Comparison of ENCODE assay signal across 25 mouse cellular contexts in genomic region chr19:4056727-4057126, GRCm38 (mm10). TPM values are rescaled to one million over a fixed set of nuclear protein-coding genes. Genes with fewer than 3 reads are reported as not detected.
DNase-seq lines count a peak whose midpoint lies in the region; ATAC-seq and TF ChIP-seq lines count a peak whose summit lies in the region.
"Had no signal": no experiment of that assay in that cellular context is flagged by ENCODE, and none has a peak within 500 bp of the region (broad histone marks: within the 10 kb centered on the region; RNA-seq: fewer than 3 reads in every experiment).

No protein-coding gene starts in this region.

- WGBS in heart, embryonic 14.5 days: 39% methylated on average over 4 of the region's 4 CpGs
- 47% methylated on average over 4 of the region's 4 CpGs for WGBS in limb, embryonic 13.5 days
- WGBS in limb, embryonic 10.5 days: 44% methylated on average over 4 of the region's 4 CpGs
- 44% methylated on average over 4 of the region's 4 CpGs for WGBS in intestine, embryonic 16.5 days

- H3K27me3 ChIP-seq in heart, embryonic 14.5 days (ENCODE audit: control insufficient read depth, insufficient read depth, low read length): no peaks in the 10 kb centered on the region
- H3K27me3 ChIP-seq in limb, embryonic 13.5 days: no peaks in the 10 kb centered on the region
- no peaks in the 10 kb centered on the region for H3K27me3 ChIP-seq in limb, embryonic 10.5 days (ENCODE audit: low read depth, poor library complexity, severe bottlenecking)
- H3K27me3 ChIP-seq in E14TG2a.4 (ENCODE audit: insufficient read depth, low read length): no peaks in the 10 kb centered on the region
- no peaks in the 10 kb centered on the region for H3K27me3 ChIP-seq in intestine, embryonic 16.5 days (replicated peaks; ENCODE audit: control insufficient read depth, insufficient read depth, low read length)
- H3K27me3 ChIP-seq: embryonic facial prominence, embryonic 12.5 days; forebrain, embryonic 15.5 days had no signal

- ATAC-seq in heart, embryonic 14.5 days (ENCODE audit: insufficient number of reproducible peaks, insufficient read depth, low FRiP score, low read depth): no peak
- ATAC-seq in limb, embryonic 13.5 days (ENCODE audit: low FRiP score, low read depth): no peak
- no peak for ATAC-seq in intestine, embryonic 16.5 days
- ATAC-seq in megakaryocyte progenitor cell, adult 5-6 weeks (replicated peaks; ENCODE audit: poor library complexity): no peak
- ATAC-seq: forebrain, embryonic 15.5 days; hindbrain, embryonic 16.5 days had no signal

- H3K4me3 ChIP-seq in heart, embryonic 14.5 days (ENCODE audit: control insufficient read depth in 1 of 2, insufficient read depth in 1 of 2, low read depth in 1 of 2, low read length in 2 of 2): no peak overlapping the region
- no peak overlapping the region for H3K4me3 ChIP-seq in limb, embryonic 13.5 days
- H3K4me3 ChIP-seq in limb, embryonic 10.5 days: no peak overlapping the region
- peak overlapping the region; percentile 59 for H3K4me3 ChIP-seq in E14TG2a.4 (replicated peaks; ENCODE audit: low read length)
- H3K4me3 ChIP-seq in intestine, embryonic 16.5 days (ENCODE audit: low read length): no peak overlapping the region
- H3K4me3 ChIP-seq: embryonic facial prominence, embryonic 12.5 days; forebrain, embryonic 15.5 days had no signal

- H3K4me2 ChIP-seq in heart, embryonic 14.5 days (ENCODE audit: low read length): no peak overlapping the region
- no peak overlapping the region for H3K4me2 ChIP-seq in limb, embryonic 13.5 days (replicated peaks)
- no peak overlapping the region for H3K4me2 ChIP-seq in intestine, embryonic 16.5 days (ENCODE audit: low read depth, low read length)
- H3K4me2 ChIP-seq: embryonic facial prominence, embryonic 12.5 days; forebrain, embryonic 15.5 days; lung, embryonic 14.5 days had no signal

- H3K9ac ChIP-seq in heart, embryonic 14.5 days (ENCODE audit: low read length): peak overlapping the region; percentile 27; the same call in 1 of the 2 replicates
- peak overlapping the region; percentile 1; the same call in 1 of the 2 replicates for H3K9ac ChIP-seq in limb, embryonic 13.5 days
- peak overlapping the region; percentile 11; the same call in 1 of the 2 replicates for H3K9ac ChIP-seq in intestine, embryonic 16.5 days (ENCODE audit: low read depth, low read length)
- H3K9ac ChIP-seq: embryonic facial prominence, embryonic 12.5 days; forebrain, embryonic 15.5 days; lung, embryonic 14.5 days had no signal

- no peaks in the 10 kb centered on the region for H3K36me3 ChIP-seq in heart, embryonic 14.5 days (ENCODE audit: control insufficient read depth, insufficient read depth, low read length)
- no peaks in the 10 kb centered on the region for H3K36me3 ChIP-seq in limb, embryonic 13.5 days
- no peaks in the 10 kb centered on the region for H3K36me3 ChIP-seq in limb, embryonic 10.5 days
- H3K36me3 ChIP-seq in E14TG2a.4 (ENCODE audit: insufficient read depth, low read length): no peaks in the 10 kb centered on the region
- no peaks in the 10 kb centered on the region for H3K36me3 ChIP-seq in intestine, embryonic 16.5 days (ENCODE audit: control insufficient read depth, insufficient read depth, low read length)
- H3K36me3 ChIP-seq: embryonic facial prominence, embryonic 12.5 days; forebrain, embryonic 15.5 days had no signal

- H3K4me1 ChIP-seq in heart, embryonic 14.5 days (ENCODE audit: control insufficient read depth in 2 of 2, insufficient read depth in 2 of 2, low read length in 2 of 2): peaks cover 10 to 13% of the 10 kb centered on the region in 2 experiments
- 0 out of 2 replicates have a peak, but pooled peaks cover 3% of the 10 kb centered on the region for H3K4me1 ChIP-seq in limb, embryonic 13.5 days
- H3K4me1 ChIP-seq in limb, embryonic 10.5 days: no peaks in the 10 kb centered on the region
- H3K4me1 ChIP-seq in E14TG2a.4 (replicated peaks; ENCODE audit: low read depth, low read length): peaks cover 80% of the 10 kb centered on the region
- H3K4me1 ChIP-seq in intestine, embryonic 16.5 days (ENCODE audit: control insufficient read depth, insufficient read depth, low read length): peaks cover 15% of the 10 kb centered on the region
- H3K4me1 ChIP-seq: forebrain, embryonic 15.5 days had no signal

- H3K27ac ChIP-seq in heart, embryonic 14.5 days (replicated peaks in 1 of 2; ENCODE audit: control insufficient read depth in 1 of 2, insufficient read depth in 1 of 2, low read depth in 2 of 2, low read length in 2 of 2): no peak overlapping the region
- H3K27ac ChIP-seq in limb, embryonic 13.5 days: no peak overlapping the region
- H3K27ac ChIP-seq in limb, embryonic 10.5 days: no peak overlapping the region
- H3K27ac ChIP-seq in intestine, embryonic 16.5 days (ENCODE audit: low read length): peak overlapping the region; percentile 31
- H3K27ac ChIP-seq: embryonic facial prominence, embryonic 12.5 days; forebrain, embryonic 15.5 days had no signal

- DNase-seq in heart, adult 9 months (ENCODE audit: low spot score in 2 of 2): no peak
- DNase-seq in limb, embryonic 10.5 days (ENCODE audit: low spot score): no peak
- DNase-seq in yolk sac, embryonic 10.5 days (ENCODE audit: low spot score): no peak
- DNase-seq: adrenal gland, postnatal 25 days; cerebellum, adult 18-20 months; layer of hippocampus, postnatal 36 days; midbrain, embryonic 14.5 days; spleen, adult 18-20 months; thymus, postnatal 36 days had no signal

- no peaks in the 10 kb centered on the region for H3K9me3 ChIP-seq in heart, embryonic 14.5 days (ENCODE audit: control insufficient read depth, low read length)
- no peaks in the 10 kb centered on the region for H3K9me3 ChIP-seq in limb, embryonic 13.5 days
- no peaks in the 10 kb centered on the region for H3K9me3 ChIP-seq in limb, embryonic 10.5 days (replicated peaks)
- no peaks in the 10 kb centered on the region for H3K9me3 ChIP-seq in E14TG2a.4 (ENCODE audit: low read length)
- H3K9me3 ChIP-seq in intestine, embryonic 16.5 days (ENCODE audit: control insufficient read depth, low read length): no peaks in the 10 kb centered on the region
- H3K9me3 ChIP-seq: embryonic facial prominence, embryonic 12.5 days; forebrain, embryonic 15.5 days had no signal

- TF ChIP-seq CTCF in E14TG2a.4 (conservative IDR thresholded peaks at IDR 0.05; ENCODE audit: low read length): no peak

RNA-seq across cellular contexts. Expression of gene Gstp3, which starts 2.6 kb away (rescaled TPM):
- not detected in 2 replicates for polyA plus RNA-seq in heart, embryonic 14.5 days (2014; fragmentation: Nextera tagmentation; extraction: Ambion mirVana)
- not detected in 2 replicates for polyA plus RNA-seq in limb, embryonic 13.5 days (2015; fragmentation: Nextera tagmentation; extraction: Ambion mirVana)
- not detected in 2 replicates for polyA plus RNA-seq in limb, embryonic 10.5 days (2016; fragmentation: Nextera tagmentation; extraction: Ambion mirVana)
- polyA plus RNA-seq in intestine, embryonic 16.5 days (2015; fragmentation: Nextera tagmentation; extraction: Ambion mirVana): 15.1 and 18.1 TPM in 2 replicates
- total RNA-seq in megakaryocyte progenitor cell, adult 5-6 weeks (2015): 1.4 and 7.5 TPM in 2 replicates
- total RNA-seq in megakaryocyte progenitor cell, adult 5-6 weeks (2017): 2.2 TPM in 2 replicates
- total RNA-seq: granulocyte monocyte progenitor cell, adult 5-6 weeks; layer of hippocampus, adult 18-20 months; layer of hippocampus, postnatal 36 days; left cerebral cortex, postnatal 25 days had no signal
- polyA plus RNA-seq: embryonic facial prominence, embryonic 12.5 days; forebrain, embryonic 15.5 days; hindbrain, embryonic 16.5 days; lung, embryonic 14.5 days; midbrain, embryonic 14.5 days had no signal

RNA-seq across cellular contexts. Expression of gene Gstp2, which starts 10.9 kb away (rescaled TPM):
- polyA plus RNA-seq in heart, embryonic 14.5 days (2014; fragmentation: Nextera tagmentation; extraction: Ambion mirVana): 8.0 and 10.3 TPM in 2 replicates
- 0.61 and 6.7 TPM in 2 replicates for polyA plus RNA-seq in limb, embryonic 13.5 days (2015; fragmentation: Nextera tagmentation; extraction: Ambion mirVana)
- polyA plus RNA-seq in limb, embryonic 10.5 days (2016; fragmentation: Nextera tagmentation; extraction: Ambion mirVana): 0.62 and 0.88 TPM in 2 replicates
- polyA plus RNA-seq in intestine, embryonic 16.5 days (2015; fragmentation: Nextera tagmentation; extraction: Ambion mirVana): 33.6 and 65.0 TPM in 2 replicates
- total RNA-seq in megakaryocyte progenitor cell, adult 5-6 weeks (2015): not detected in 2 replicates
- total RNA-seq in megakaryocyte progenitor cell, adult 5-6 weeks (2017): not detected in 2 replicates
- total RNA-seq: neutrophil, adult 5-6 weeks had no signal

RNA-seq across cellular contexts. Expression of gene Gstp1, which starts 18.9 kb away (rescaled TPM):
- 399 and 401 TPM in 2 replicates for polyA plus RNA-seq in heart, embryonic 14.5 days (2014; fragmentation: Nextera tagmentation; extraction: Ambion mirVana)
- polyA plus RNA-seq in limb, embryonic 13.5 days (2015; fragmentation: Nextera tagmentation; extraction: Ambion mirVana): 573 and 575 TPM in 2 replicates
- 478 and 510 TPM in 2 replicates for polyA plus RNA-seq in limb, embryonic 10.5 days (2016; fragmentation: Nextera tagmentation; extraction: Ambion mirVana)
- polyA plus RNA-seq in intestine, embryonic 16.5 days (2015; fragmentation: Nextera tagmentation; extraction: Ambion mirVana): 1,107 and 1,114 TPM in 2 replicates
- 264 and 361 TPM in 2 replicates for total RNA-seq in megakaryocyte progenitor cell, adult 5-6 weeks (2015)
- total RNA-seq in megakaryocyte progenitor cell, adult 5-6 weeks (2017): 79.8 and 88.4 TPM in 2 replicates

RNA-seq across cellular contexts. Expression of gene Cabp2, which starts 24.7 kb away (rescaled TPM):
- not detected in 2 replicates for polyA plus RNA-seq in heart, embryonic 14.5 days (2014; fragmentation: Nextera tagmentation; extraction: Ambion mirVana)
- not detected in 2 replicates for polyA plus RNA-seq in limb, embryonic 13.5 days (2015; fragmentation: Nextera tagmentation; extraction: Ambion mirVana)
- not detected in 2 replicates for polyA plus RNA-seq in limb, embryonic 10.5 days (2016; fragmentation: Nextera tagmentation; extraction: Ambion mirVana)
- polyA plus RNA-seq in intestine, embryonic 16.5 days (2015; fragmentation: Nextera tagmentation; extraction: Ambion mirVana): 2.1 and 3.1 TPM in 2 replicates
- total RNA-seq in megakaryocyte progenitor cell, adult 5-6 weeks (2015): not detected in 2 replicates
- total RNA-seq in megakaryocyte progenitor cell, adult 5-6 weeks (2017): not detected in 2 replicates
- total RNA-seq: adrenal gland, postnatal 25 days; common myeloid progenitor, adult 5-6 weeks; granulocyte monocyte progenitor cell, adult 5-6 weeks; layer of hippocampus, adult 18-20 months; layer of hippocampus, postnatal 36 days; left cerebral cortex, postnatal 25 days; neutrophil, adult 5-6 weeks had no signal
- polyA plus RNA-seq: C2C12; forebrain, embryonic 15.5 days; hindbrain, embryonic 16.5 days; kidney, embryonic 14.5 days; lung, embryonic 14.5 days; midbrain, embryonic 14.5 days had no signal

RNA-seq across cellular contexts. Expression of gene Cdk2ap2, which starts 40.3 kb away (rescaled TPM):
- 62.5 and 63.8 TPM in 2 replicates for polyA plus RNA-seq in heart, embryonic 14.5 days (2014; fragmentation: Nextera tagmentation; extraction: Ambion mirVana)
- polyA plus RNA-seq in limb, embryonic 13.5 days (2015; fragmentation: Nextera tagmentation; extraction: Ambion mirVana): 56.8 TPM in 2 replicates
- 86.7 and 87.0 TPM in 2 replicates for polyA plus RNA-seq in limb, embryonic 10.5 days (2016; fragmentation: Nextera tagmentation; extraction: Ambion mirVana)
- 159 TPM in 2 replicates for polyA plus RNA-seq in intestine, embryonic 16.5 days (2015; fragmentation: Nextera tagmentation; extraction: Ambion mirVana)
- 112 and 126 TPM in 2 replicates for total RNA-seq in megakaryocyte progenitor cell, adult 5-6 weeks (2015)
- total RNA-seq in megakaryocyte progenitor cell, adult 5-6 weeks (2017): 24.2 and 44.8 TPM in 2 replicates

Comparison
In these comparisons a context has a peak if more than half of its experiments do, and no peak if none do; other contexts are left out.
1. RNA of gene Gstp3, which starts 2.6 kb away (polyA plus RNA-seq): 15.1 to 18.1 TPM in intestine, embryonic 16.5 days; not detected in limb, embryonic 13.5 days, not detected in heart, embryonic 14.5 days and not detected in limb, embryonic 10.5 days; every median in the first group is over 10 times any median in the second.
2. Peak in every context shown above with its lines, with median percentiles within 50 percentile points of each other: H3K9ac ChIP-seq.